Mouse (Mus musculus) urinary bladder, adult 2 months (tissue): ENCODE measurements around the gene BC067074. TPM values are rescaled to one million over a fixed set of nuclear protein-coding genes. Genes with fewer than 3 reads are reported as not detected.

Experiments
- polyA plus RNA-seq: library from polyadenylated mRNA; depleted of rRNA; stranded (reverse); fragments of >200 nt; gene quantifications from 2 replicates; pipeline ENCODE4 v1.2.3, GENCODE M21; 2012; rRNA removed

Gene BC067074
- polyA plus RNA-seq, 1 experiment = 2.1 TPM

Other genes with a start within 250 kb of the BC067074 start
- 105 and 114 TPM in 2 replicates for gene Gpx8, start 246.7 kb upstream of the BC067074 start, polyA plus RNA-seq
- gene Gzma, start 192.2 kb upstream of the BC067074 start, polyA plus RNA-seq = 4.0 and 5.1 TPM in 2 replicates
- gene Esm1, start 83.5 kb upstream of the BC067074 start, polyA plus RNA-seq = 2.5 and 2.6 TPM in 2 replicates
- gene Gzmk, start 67.3 kb upstream of the BC067074 start, polyA plus RNA-seq = 0.07 and 0.23 TPM in 2 replicates